Comparison of ENCODE assay signal across 8 mouse cellular contexts in the genomic region with DNA sequence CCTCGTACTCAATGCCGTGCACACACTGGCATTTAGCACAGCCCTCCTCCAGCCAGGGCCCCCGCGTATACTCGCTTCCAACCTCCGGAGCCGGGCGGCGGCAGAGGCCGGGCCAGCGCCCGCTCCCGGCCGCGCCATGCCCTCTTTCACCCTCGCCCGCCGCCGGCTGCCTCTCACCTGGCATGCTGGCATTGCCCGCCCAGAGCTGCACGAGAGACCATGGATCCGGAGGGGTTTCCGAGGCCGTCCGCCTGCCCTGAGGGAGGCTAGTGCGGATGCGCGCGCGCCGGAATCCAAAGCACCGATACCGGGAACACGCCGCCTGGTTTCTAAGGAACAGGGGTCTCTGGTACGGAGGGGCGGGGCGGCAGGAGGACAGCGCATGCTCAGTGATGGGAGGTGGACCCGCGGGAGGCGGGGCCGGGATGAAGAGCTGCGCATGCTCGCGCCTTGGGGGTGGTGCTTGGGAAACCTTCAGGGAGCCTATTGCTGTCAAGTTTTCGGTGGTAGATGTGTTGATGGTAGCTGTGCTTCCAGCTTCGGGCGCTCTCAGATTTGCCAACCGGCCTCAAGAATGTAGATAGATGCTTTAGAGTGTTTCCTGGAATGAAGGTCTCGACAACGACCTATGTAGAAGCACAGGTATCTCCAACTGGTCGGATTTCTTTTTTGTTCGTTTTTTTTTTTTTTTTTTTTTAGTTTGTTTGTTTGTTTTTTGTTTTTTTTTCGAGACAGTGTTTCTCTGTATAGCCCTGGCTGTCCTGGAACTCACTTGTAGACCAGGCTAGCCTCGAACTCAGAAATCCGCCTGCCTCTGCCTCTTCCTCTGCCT. TPM values are rescaled to one million over a fixed set of nuclear protein-coding genes. Genes with fewer than 3 reads are reported as not detected.
DNase-seq lines count a peak whose midpoint lies in the region; ATAC-seq and TF ChIP-seq lines count a peak whose summit lies in the region.

Gene Gfod2, minus strand, starts transcription at position 388 of the 832 bp plus-strand sequence.

- 0 out of 2 replicates have a peak, but pooled peaks have one; percentile 55 for TF ChIP-seq POLR2A in limb, embryonic 14.5 days (IDR thresholded peaks at IDR 0.05; ENCODE audit: borderline replicate concordance, extremely low read depth, insufficient read depth, insufficient read length)

- H3K27ac ChIP-seq in embryonic facial prominence, embryonic 14.5 days (replicated peaks; ENCODE audit: low read depth, low read length): peak within 1 kb of the TSS; percentile 76
- 0 out of 2 replicates have a peak within 1 kb of the TSS, but pooled peaks have one; percentile 39 for H3K27ac ChIP-seq in limb, embryonic 14.5 days (replicated peaks; ENCODE audit: low read depth, low read length)
- H3K27ac ChIP-seq in midbrain, postnatal 0 days (ENCODE audit: low read depth, low read length): peak within 1 kb of the TSS; percentile 89

- H3K4me3 ChIP-seq in embryonic facial prominence, embryonic 14.5 days (ENCODE audit: low read depth, low read length): peak within 1 kb of the TSS; percentile 70
- peak within 1 kb of the TSS; percentile 85 for H3K4me3 ChIP-seq in limb, embryonic 14.5 days (replicated peaks; ENCODE audit: low read length)
- H3K4me3 ChIP-seq in midbrain, postnatal 0 days (ENCODE audit: low read depth, low read length): peak within 1 kb of the TSS; percentile 82

- H3K4me2 ChIP-seq in embryonic facial prominence, embryonic 14.5 days (ENCODE audit: low read depth, low read length): peak within 1 kb of the TSS; percentile 85
- H3K4me2 ChIP-seq in limb, embryonic 14.5 days (replicated peaks; ENCODE audit: low read depth, low read length, severe bottlenecking): peak within 1 kb of the TSS; percentile 74
- peak within 1 kb of the TSS; percentile 58 for H3K4me2 ChIP-seq in midbrain, postnatal 0 days (ENCODE audit: low read depth, low read length, poor library complexity, severe bottlenecking)

- DNase-seq in 3T3-L1 (ENCODE audit: low read depth, low spot score): peak; percentile 92
- peak; percentile 96 to 98 for DNase-seq in adrenal gland, postnatal 4 days (ENCODE audit: low spot score in 2 of 2)
- DNase-seq in embryonic facial prominence, embryonic 14.5 days (ENCODE audit: low spot score): peak; percentile 97
- DNase-seq in heart, adult 8-10 months (ENCODE audit: low spot score): peak; percentile 98
- DNase-seq in kidney, adult 9 months: peak; percentile 98
- DNase-seq in limb, embryonic 14.5 days (ENCODE audit: low spot score): peak; percentile 95
- peak; percentile 97 for DNase-seq in midbrain, postnatal 0 days (ENCODE audit: low spot score)
- peak; percentile 95 to 96 for DNase-seq in spleen, postnatal 14 days (ENCODE audit: low spot score in 2 of 2)

- H3K9ac ChIP-seq in embryonic facial prominence, embryonic 14.5 days (ENCODE audit: low read depth, low read length): peak within 1 kb of the TSS; percentile 82
- peak within 1 kb of the TSS; percentile 75 for H3K9ac ChIP-seq in limb, embryonic 14.5 days (ENCODE audit: low read depth, low read length, severe bottlenecking)
- H3K9ac ChIP-seq in midbrain, postnatal 0 days (replicated peaks; ENCODE audit: low read length, poor library complexity, severe bottlenecking): peak within 1 kb of the TSS; percentile 90

- ATAC-seq in embryonic facial prominence, embryonic 14.5 days (ENCODE audit: low read depth): peak; percentile 99
- peak; percentile 99 for ATAC-seq in limb, embryonic 14.5 days (ENCODE audit: low FRiP score, low read depth)
- peak; percentile 98 for ATAC-seq in midbrain, postnatal 0 days (ENCODE audit: low FRiP score)

- 4% methylated on average over 49 of the region's 57 CpGs for WGBS in embryonic facial prominence, embryonic 14.5 days
- 2% methylated on average over 57 of the region's 57 CpGs for WGBS in limb, embryonic 14.5 days
- WGBS in midbrain, postnatal 0 days: 4% methylated on average over 56 of the region's 57 CpGs

- peak; percentile 15; the same call in 1 of the 2 replicates for TF ChIP-seq CTCF in midbrain, postnatal 0 days (IDR thresholded peaks at IDR 0.05)

- H3K36me3 ChIP-seq in embryonic facial prominence, embryonic 14.5 days (ENCODE audit: control insufficient read depth, insufficient read depth, low read length): no peaks in the 10 kb centered on the region
- H3K36me3 ChIP-seq in limb, embryonic 14.5 days (ENCODE audit: control insufficient read depth, insufficient read depth, low read length): no peaks in the 10 kb centered on the region
- no peaks in the 10 kb centered on the region for H3K36me3 ChIP-seq in midbrain, postnatal 0 days (ENCODE audit: insufficient read depth, low read length)

- no peaks in the 10 kb centered on the region for H3K27me3 ChIP-seq in embryonic facial prominence, embryonic 14.5 days (replicated peaks; ENCODE audit: control insufficient read depth, insufficient read depth, low read length)
- no peaks in the 10 kb centered on the region for H3K27me3 ChIP-seq in limb, embryonic 14.5 days (ENCODE audit: control insufficient read depth, insufficient read depth, low read length)
- H3K27me3 ChIP-seq in midbrain, postnatal 0 days (ENCODE audit: insufficient read depth, low read length): no peaks in the 10 kb centered on the region

- H3K4me1 ChIP-seq in embryonic facial prominence, embryonic 14.5 days (ENCODE audit: control insufficient read depth, insufficient read depth, low read length): peaks cover 9% of the 10 kb centered on the region
- peaks cover 6% of the 10 kb centered on the region; the same call in 1 of the 2 replicates for H3K4me1 ChIP-seq in limb, embryonic 14.5 days (ENCODE audit: control insufficient read depth, insufficient read depth, low read length)
- H3K4me1 ChIP-seq in midbrain, postnatal 0 days (ENCODE audit: insufficient read depth, low read length): peaks cover 9% of the 10 kb centered on the region

- no peaks in the 10 kb centered on the region for H3K9me3 ChIP-seq in embryonic facial prominence, embryonic 14.5 days (ENCODE audit: control insufficient read depth, low read length)
- no peaks in the 10 kb centered on the region for H3K9me3 ChIP-seq in limb, embryonic 14.5 days (ENCODE audit: control insufficient read depth, low read length)
- no peaks in the 10 kb centered on the region for H3K9me3 ChIP-seq in midbrain, postnatal 0 days (ENCODE audit: low read length)

RNA-seq across cellular contexts. Expression of gene Gfod2, which starts in this region (rescaled TPM):
- total RNA-seq in adrenal gland, postnatal 4 days (2021): 10 to 100 TPM in 1 of 2 experiments, 1 to 10 TPM in 1; 8.3 to 11.6 TPM
- polyA plus RNA-seq in embryonic facial prominence, embryonic 14.5 days (2014; fragmentation: Nextera tagmentation; extraction: Ambion mirVana): 14.7 and 15.1 TPM in 2 replicates
- total RNA-seq in heart, adult 8-10 months (2022): 1 to 10 TPM; 2.8 to 3.9 (median 3.5) TPM
- 10.5 and 11.7 TPM in 2 replicates for polyA plus RNA-seq in limb, embryonic 14.5 days (2012; rRNA removed)
- 13.6 and 17.7 TPM in 2 replicates for polyA plus RNA-seq in limb, embryonic 14.5 days (2014; fragmentation: Nextera tagmentation; extraction: Ambion mirVana)
- 47.6 and 64.7 TPM in 2 replicates for total RNA-seq in midbrain, postnatal 0 days (2014; rRNA removed)
- 60.9 and 67.9 TPM in 2 replicates for polyA plus RNA-seq in midbrain, postnatal 0 days (2015; fragmentation: Nextera tagmentation; extraction: Ambion mirVana)

Comparison
In these comparisons a context has a peak if more than half of its experiments do, and no peak if none do; other contexts are left out.
1. Peak in every context shown above with its lines: DNase-seq, ATAC-seq, H3K4me3 ChIP-seq and H3K27ac ChIP-seq.
2. H3K27ac ChIP-seq: peak in every context shown above with its lines; median percentile 89 in midbrain, postnatal 0 days; 76 in embryonic facial prominence, embryonic 14.5 days; 39 in limb, embryonic 14.5 days.